Mouse (Mus musculus) liver, embryonic 14.5 days (tissue): ENCODE results near the gene Smarca4. TPM values are rescaled to one million over a fixed set of nuclear protein-coding genes. Genes with fewer than 3 reads are reported as not detected.

Experiments used
- ATAC-seq: fragments of 200-750 bp; cut with Nextera tagmentation; 2 replicates; pipeline ENCODE4 v1.8.0; 2017; ENCODE audit warnings: moderate number of reproducible peaks, mild to moderate bottlenecking, moderate library complexity; ENCODE audit not compliant: insufficient read depth
- DNase-seq, 3 experiments: peaks; one replicate each; pipeline ENCODE4 v3.0.0-alpha.2; 2012 to 2013; ENCODE audit warnings: low read depth in 3 of 3, low spot score in 3 of 3
- H3K27ac ChIP-seq: fragments of 300-500 bp; sonication (generic); 2 replicates; pipeline ENCODE4 v1.5.1; 2014; ENCODE audit warnings: moderate library complexity, mild to moderate bottlenecking, control low read depth, inconsistent platforms
- H3K27me3 ChIP-seq: fragments of 300-500 bp; sonication (generic); 2 replicates; pipeline ENCODE4 v1.6.1; 2014; ENCODE audit warnings: mild to moderate bottlenecking, low read length, moderate library complexity; ENCODE audit not compliant: control insufficient read depth, insufficient read depth
- H3K36me3 ChIP-seq: fragments of 300-500 bp; sonication (generic); replicated peaks from 2 replicates; pipeline ENCODE4 v1.6.1; 2014; ENCODE audit warnings: low read depth; ENCODE audit not compliant: control insufficient read depth, insufficient read depth
- H3K4me1 ChIP-seq, 2 experiments: fragments of 200-500 bp in 1 of 2; fragments of 300-500 bp in 1 of 2; sonication (generic) in 1 of 2; replicated peaks; 2 replicates each; pipeline ENCODE4 v1.6.1; 2012 to 2014; ENCODE audit warnings: antibody characterized with exemption in 1 of 2, inconsistent platforms in 1 of 2, low read length in 1 of 2; ENCODE audit not compliant: control insufficient read depth in 2 of 2, insufficient read depth in 2 of 2
- H3K4me2 ChIP-seq: fragments of 300-500 bp; sonication (generic); 2 replicates; pipeline ENCODE4 v1.6.1; 2014; ENCODE audit warnings: low read depth, mild to moderate bottlenecking, control low read depth, moderate library complexity
- H3K4me3 ChIP-seq, 2 experiments: fragments of 200-500 bp in 1 of 2; fragments of 300-500 bp in 1 of 2; sonication (generic) in 1 of 2; 2 replicates each; pipeline ENCODE4 v1.5.1; 2012 to 2014; ENCODE audit warnings: low read depth in 2 of 2, low read length in 2 of 2, mild to moderate bottlenecking in 2 of 2, control low read depth in 1 of 2, inconsistent platforms in 1 of 2, moderate library complexity in 1 of 2; ENCODE audit not compliant: insufficient read depth in 1 of 2
- H3K9ac ChIP-seq: fragments of 300-500 bp; sonication (generic); replicated peaks from 2 replicates; pipeline ENCODE4 v1.6.1; 2014; ENCODE audit warnings: mild to moderate bottlenecking, control low read depth, moderate library complexity
- H3K9me3 ChIP-seq: fragments of 300-500 bp; sonication (generic); 2 replicates; pipeline ENCODE4 v1.6.1; 2016; ENCODE audit warnings: low read length, mixed read lengths; ENCODE audit not compliant: control insufficient read depth
- CTCF ChIP-seq: IDR thresholded peaks from 2 replicates; pipeline ENCODE4 v1.5.1; 2016; ENCODE audit warnings: antibody characterized with exemption, low read depth, control low read depth
- EP300 ChIP-seq: IDR thresholded peaks from 2 replicates; pipeline ENCODE4 v1.6.1; 2016; ENCODE audit warnings: antibody characterized with exemption, low read depth
- WGBS: fragments of 180-500 bp; shearing (Covaris S2); extraction: QIAGEN DNeasy Blood & Tissue Kit; methylation state at CpG from one replicate; pipeline ENCODE4 v1.1.7; 2014; ENCODE audit not compliant: insufficient replicate concordance; 5-methylcytosine and 5-hydroxymethylcytosine counted together
- polyA plus RNA-seq, 2 experiments: library from polyadenylated mRNA; depleted of rRNA in 1 of 2; stranded (reverse) in 1 of 2; unstranded in 1 of 2; fragments of >200 nt; fragmentation: Nextera tagmentation in 1 of 2; extraction: Ambion mirVana in 1 of 2; gene quantifications; 2 replicates each; pipeline versions ENCODE4 v1.2.1 to v1.2.3; 2012 to 2014

Smarca4 gene
- polyA plus RNA-seq, 2 experiments: 17.7 to 20.6 TPM

GRCm38 (mm10) chr9:21737188-21737587, 121.2 kb downstream of the Smarca4 start:
- Histone ChIP-seq H3K27ac (no peak overlapping the region), H3K27me3 (no peaks in the 10 kb centered on the region), H3K4me3 (no peak overlapping the region), H3K9ac (no peak overlapping the region), H3K9me3 (no peaks in the 10 kb centered on the region), H3K4me2 (no peak overlapping the region), H3K36me3 (peaks cover 46% of the 10 kb centered on the region), H3K4me1 (peaks cover 7 to 12% of the 10 kb centered on the region in 2 experiments)
- ATAC-seq (no peak), DNase-seq (no peak)
- TF ChIP-seq EP300 (no peak), CTCF (no peak)
- WGBS: 86% methylated on average over 10 of the region's 10 CpGs

- H3K4me1 ChIP-seq: peaks cover 8 to 12% of the 10 kb centered on the region in 2 experiments
- H3K9me3 ChIP-seq: no peaks in the 10 kb centered on the region
- no peak overlapping the region for H3K27ac ChIP-seq
- no peak for ATAC-seq
- no peak overlapping the region for H3K4me3 ChIP-seq
- no peak overlapping the region for H3K9ac ChIP-seq
- H3K27me3 ChIP-seq: no peaks in the 10 kb centered on the region
- H3K4me2 ChIP-seq: no peak overlapping the region
- H3K36me3 ChIP-seq: peaks cover 36% of the 10 kb centered on the region
- no peak for DNase-seq
- 72% methylated on average over 7 of the region's 7 CpGs for whole genome bisulfite sequencing
- TF ChIP-seq EP300 (no peak), CTCF (no peak)
Measured at GRCm38 (mm10) chr9:21738776-21739175, 122.8 kb downstream of the Smarca4 start.

GRCm38 (mm10) chr9:21740427-21740826, 124.5 kb downstream of the Smarca4 start:
- DNase-seq (no peak), ATAC-seq (no peak)
- TF ChIP-seq EP300 (no peak), CTCF (no peak)
- H3K4me2 ChIP-seq: no peak overlapping the region
- no peaks in the 10 kb centered on the region for H3K27me3 ChIP-seq
- H3K4me1 ChIP-seq: peaks cover 8 to 12% of the 10 kb centered on the region in 2 experiments
- 77% methylated on average over 14 of the region's 14 CpGs for WGBS
- no peak overlapping the region for H3K9ac ChIP-seq
- H3K4me3 ChIP-seq: no peak overlapping the region
- peaks cover 38% of the 10 kb centered on the region for H3K36me3 ChIP-seq
- no peaks in the 10 kb centered on the region for H3K9me3 ChIP-seq
- H3K27ac ChIP-seq: no peak overlapping the region

DNA sequence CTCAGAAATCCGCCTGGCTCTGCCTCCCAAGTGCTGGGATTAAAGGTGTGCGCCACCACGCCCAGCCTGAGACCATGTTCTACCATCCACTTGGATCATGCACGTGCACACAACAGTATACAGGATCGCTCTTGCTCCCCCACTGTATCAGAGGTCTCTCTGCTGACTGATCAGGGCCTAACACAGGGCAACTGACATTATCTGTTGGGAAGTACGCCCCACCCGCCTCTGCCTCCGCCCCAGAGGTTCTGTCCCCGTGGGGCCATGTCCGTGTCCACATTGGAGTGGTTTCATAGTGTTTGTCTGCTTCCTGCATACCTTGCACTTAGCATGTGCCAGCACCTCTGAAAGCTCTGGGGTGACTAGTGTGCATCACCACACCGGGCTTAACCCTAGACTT, 125.5 kb downstream of the Smarca4 start:
- Histone ChIP-seq H3K9ac (no peak overlapping the region), H3K36me3 (peaks cover 47% of the 10 kb centered on the region), H3K27me3 (no peaks in the 10 kb centered on the region), H3K4me3 (no peak overlapping the region), H3K4me2 (peak overlapping the region; percentile 8; the same call in 1 of the 2 replicates), H3K4me1 (peaks cover 8 to 12% of the 10 kb centered on the region in 2 experiments), H3K27ac (peak overlapping the region; percentile 3), H3K9me3 (no peaks in the 10 kb centered on the region)
- no peak for TF ChIP-seq EP300
- no peak for TF ChIP-seq CTCF
- DNase-seq (no peak), ATAC-seq (peak; percentile 78)
- WGBS: 45% methylated on average over 11 of the region's 11 CpGs

GRCm38 (mm10) chr9:21747238-21747774, 131.3 kb downstream of the Smarca4 start:
- Histone ChIP-seq H3K9me3 (no peaks in the 10 kb centered on the region), H3K27me3 (no peaks in the 10 kb centered on the region), H3K9ac (no peak overlapping the region), H3K4me3 (no peak overlapping the region), H3K27ac (no peak overlapping the region), H3K4me2 (no peak overlapping the region), H3K4me1 (peaks cover 0 to under 1% of the 10 kb centered on the region in 2 experiments; a peak in 2 of 4 replicates), H3K36me3 (peaks cover 36% of the 10 kb centered on the region)
- no peak for DNase-seq
- no peak for ATAC-seq
- TF ChIP-seq CTCF (no peak), EP300 (no peak)
- 70% methylated on average over 3 of the region's 3 CpGs for whole genome bisulfite sequencing
